21 mouse cellular contexts compared by ENCODE assay signal in genomic region chr12:46020835-46021545, GRCm38 (mm10).
DNase-seq lines count a peak whose midpoint lies in the region; ATAC-seq and TF ChIP-seq lines count a peak whose summit lies in the region.
"Had no signal": no experiment of that assay in that cellular context is flagged by ENCODE, and none has a peak within 500 bp of the region (broad histone marks: within the 10 kb centered on the region; RNA-seq: fewer than 3 reads in every experiment).

No protein-coding gene starts in this region.

- H3K27ac ChIP-seq in embryonic facial prominence, embryonic 11.5 days (replicated peaks; ENCODE audit: low read depth, low read length) = no peak overlapping the region
- no peak overlapping the region for H3K27ac ChIP-seq in embryonic facial prominence, embryonic 10.5 days (replicated peaks)
- peak overlapping the region; percentile 48; the same call in 1 of the 2 replicates for H3K27ac ChIP-seq in midbrain, embryonic 13.5 days
- H3K27ac ChIP-seq in midbrain, embryonic 10.5 days (replicated peaks) = no peak overlapping the region
- H3K27ac ChIP-seq in midbrain, embryonic 16.5 days (ENCODE audit: low read length) = no peak overlapping the region
- H3K27ac ChIP-seq in heart, adult 2 months = no peak overlapping the region
- H3K27ac ChIP-seq: embryonic facial prominence, embryonic 13.5 days; limb, embryonic 15.5 days; liver, embryonic 15.5 days had no signal

- H3K4me1 ChIP-seq in embryonic facial prominence, embryonic 11.5 days (ENCODE audit: control insufficient read depth, insufficient read depth, low read length) = no peaks in the 10 kb centered on the region
- no peaks in the 10 kb centered on the region for H3K4me1 ChIP-seq in embryonic facial prominence, embryonic 10.5 days
- 0 out of 2 replicates have a peak, but pooled peaks cover 2% of the 10 kb centered on the region for H3K4me1 ChIP-seq in midbrain, embryonic 13.5 days (replicated peaks)
- no peaks in the 10 kb centered on the region for H3K4me1 ChIP-seq in midbrain, embryonic 10.5 days
- no peaks in the 10 kb centered on the region for H3K4me1 ChIP-seq in midbrain, embryonic 16.5 days (ENCODE audit: control insufficient read depth, insufficient read depth, low read length)
- H3K4me1 ChIP-seq in heart, adult 2 months (ENCODE audit: control insufficient read depth, insufficient read depth, low read length) = no peaks in the 10 kb centered on the region
- H3K4me1 ChIP-seq: embryonic facial prominence, embryonic 13.5 days; limb, embryonic 15.5 days; liver, embryonic 15.5 days had no signal

- intact Hi-C loops in heart, adult 2 months (cut with DNase I) = no loop called here
- intact Hi-C loops in gastrocnemius, postnatal 14 days (cut with DNase I; ENCODE audit: low total_unique reads) = no loop called here

- no peak overlapping the region for H3K9ac ChIP-seq in embryonic facial prominence, embryonic 11.5 days (replicated peaks; ENCODE audit: low read length)
- H3K9ac ChIP-seq in midbrain, embryonic 13.5 days (replicated peaks) = no peak overlapping the region
- no peak overlapping the region for H3K9ac ChIP-seq in midbrain, embryonic 16.5 days (ENCODE audit: low read depth, low read length)
- no peak overlapping the region for H3K9ac ChIP-seq in heart, adult 2 months (ENCODE audit: low read depth, low read length)
- H3K9ac ChIP-seq: embryonic facial prominence, embryonic 13.5 days; limb, embryonic 15.5 days; liver, embryonic 15.5 days had no signal

- no peak for TF ChIP-seq CTCF in heart, adult 2 months (IDR thresholded peaks at IDR 0.05)

- ATAC-seq in embryonic facial prominence, embryonic 11.5 days (replicated peaks; ENCODE audit: insufficient number of reproducible peaks, low FRiP score, low TSS enrichment, low read depth) = no peak
- 0 out of 2 replicates have a peak, but pooled peaks have one; percentile 24 for ATAC-seq in midbrain, embryonic 13.5 days
- ATAC-seq in midbrain, embryonic 16.5 days = 0 out of 2 replicates have a peak, but pooled peaks have one; percentile 17
- ATAC-seq: CD4-positive, CD25-positive, alpha-beta regulatory T cell, adult 4 months; Patski had no signal

- DNase-seq in embryonic facial prominence, embryonic 11.5 days (ENCODE audit: low spot score) = peak; percentile 0
- no peak for DNase-seq in embryonic facial prominence, embryonic 10.5 days (ENCODE audit: low spot score)
- no peak for DNase-seq in midbrain, embryonic 10.5 days (ENCODE audit: low spot score)
- DNase-seq in ovary, postnatal 14 days (ENCODE audit: low spot score) = no peak
- no peak for DNase-seq in heart, adult 2 months
- DNase-seq in gastrocnemius, postnatal 14 days = no peak
- DNase-seq: adrenal gland, postnatal 10 days; cerebellum, adult 9-11 months; gastrocnemius, postnatal 36 days; heart, postnatal 10 days; kidney, adult 18-20 months; kidney, postnatal 14 days; right cerebral cortex, adult 18-20 months had no signal

- TF ChIP-seq POLR2A in heart, adult 2 months (IDR thresholded peaks at IDR 0.05; ENCODE audit: insufficient read depth, low read depth, low read length) = no peak

- no peak for TF ChIP-seq EP300 in heart, adult 2 months (IDR thresholded peaks at IDR 0.05; ENCODE audit: insufficient read depth, low read depth, low read length)

- no peaks in the 10 kb centered on the region for H3K79me2 ChIP-seq in heart, adult 2 months (replicated peaks; ENCODE audit: control insufficient read depth, insufficient read depth, low read length)

- WGBS in embryonic facial prominence, embryonic 11.5 days = 74% methylated on average over 6 of the region's 6 CpGs
- 81% methylated on average over 6 of the region's 6 CpGs for WGBS in embryonic facial prominence, embryonic 10.5 days
- WGBS in midbrain, embryonic 13.5 days = 69% methylated on average over 6 of the region's 6 CpGs
- WGBS in midbrain, embryonic 10.5 days = 84% methylated on average over 6 of the region's 6 CpGs
- WGBS in midbrain, embryonic 16.5 days = 59% methylated on average over 6 of the region's 6 CpGs
- 79% methylated on average over 6 of the region's 6 CpGs for WGBS in heart, adult 2 months

- no peak overlapping the region for H3K4me2 ChIP-seq in embryonic facial prominence, embryonic 11.5 days (ENCODE audit: low read depth, low read length)
- no peak overlapping the region for H3K4me2 ChIP-seq in midbrain, embryonic 13.5 days (replicated peaks)
- H3K4me2 ChIP-seq in midbrain, embryonic 16.5 days (ENCODE audit: low read length) = no peak overlapping the region
- H3K4me2 ChIP-seq: embryonic facial prominence, embryonic 13.5 days; heart, embryonic 11.5 days; limb, embryonic 15.5 days; liver, embryonic 15.5 days had no signal

- no peak overlapping the region for H3K4me3 ChIP-seq in embryonic facial prominence, embryonic 11.5 days (ENCODE audit: low read depth, low read length)
- no peak overlapping the region for H3K4me3 ChIP-seq in embryonic facial prominence, embryonic 10.5 days
- no peak overlapping the region for H3K4me3 ChIP-seq in midbrain, embryonic 13.5 days (replicated peaks)
- no peak overlapping the region for H3K4me3 ChIP-seq in midbrain, embryonic 10.5 days
- H3K4me3 ChIP-seq in midbrain, embryonic 16.5 days (ENCODE audit: low read depth, low read length) = no peak overlapping the region
- no peak overlapping the region for H3K4me3 ChIP-seq in heart, adult 2 months
- H3K4me3 ChIP-seq: embryonic facial prominence, embryonic 13.5 days; limb, embryonic 15.5 days; liver, embryonic 15.5 days had no signal

- no peaks in the 10 kb centered on the region for H3K27me3 ChIP-seq in embryonic facial prominence, embryonic 11.5 days (ENCODE audit: control insufficient read depth, insufficient read depth, low read length)
- no peaks in the 10 kb centered on the region for H3K27me3 ChIP-seq in embryonic facial prominence, embryonic 10.5 days (replicated peaks; ENCODE audit: low read depth, poor library complexity, severe bottlenecking)
- H3K27me3 ChIP-seq in midbrain, embryonic 13.5 days = no peaks in the 10 kb centered on the region
- no peaks in the 10 kb centered on the region for H3K27me3 ChIP-seq in midbrain, embryonic 10.5 days (ENCODE audit: low read depth, poor library complexity, severe bottlenecking)
- H3K27me3 ChIP-seq in midbrain, embryonic 16.5 days (ENCODE audit: control insufficient read depth, insufficient read depth, low read depth, low read length) = no peaks in the 10 kb centered on the region
- no peaks in the 10 kb centered on the region for H3K27me3 ChIP-seq in heart, adult 2 months (ENCODE audit: control insufficient read depth, insufficient read depth, low read length)
- H3K27me3 ChIP-seq: embryonic facial prominence, embryonic 13.5 days; limb, embryonic 15.5 days; liver, embryonic 15.5 days; Patski had no signal

- H3K36me3 ChIP-seq in embryonic facial prominence, embryonic 11.5 days (replicated peaks; ENCODE audit: control insufficient read depth, insufficient read depth, low read depth, low read length) = no peaks in the 10 kb centered on the region
- no peaks in the 10 kb centered on the region for H3K36me3 ChIP-seq in embryonic facial prominence, embryonic 10.5 days (replicated peaks)
- H3K36me3 ChIP-seq in midbrain, embryonic 13.5 days = no peaks in the 10 kb centered on the region
- no peaks in the 10 kb centered on the region for H3K36me3 ChIP-seq in midbrain, embryonic 10.5 days
- no peaks in the 10 kb centered on the region for H3K36me3 ChIP-seq in midbrain, embryonic 16.5 days (ENCODE audit: control insufficient read depth, insufficient read depth, low read length)
- no peaks in the 10 kb centered on the region for H3K36me3 ChIP-seq in heart, adult 2 months (ENCODE audit: control insufficient read depth, insufficient read depth, low read length)
- H3K36me3 ChIP-seq: embryonic facial prominence, embryonic 13.5 days; limb, embryonic 15.5 days; liver, embryonic 15.5 days had no signal

- H3K9me3 ChIP-seq in embryonic facial prominence, embryonic 11.5 days (replicated peaks; ENCODE audit: control insufficient read depth, low read length) = no peaks in the 10 kb centered on the region
- no peaks in the 10 kb centered on the region for H3K9me3 ChIP-seq in embryonic facial prominence, embryonic 10.5 days
- H3K9me3 ChIP-seq in midbrain, embryonic 13.5 days = no peaks in the 10 kb centered on the region
- H3K9me3 ChIP-seq in midbrain, embryonic 10.5 days (replicated peaks) = no peaks in the 10 kb centered on the region
- no peaks in the 10 kb centered on the region for H3K9me3 ChIP-seq in midbrain, embryonic 16.5 days (replicated peaks; ENCODE audit: control insufficient read depth, low read length, poor library complexity, severe bottlenecking)
- H3K9me3 ChIP-seq: embryonic facial prominence, embryonic 13.5 days; limb, embryonic 15.5 days; liver, embryonic 15.5 days had no signal
